Mouse (Mus musculus): Measurements from ENCODE around the gene Nudt15. TPM values are rescaled to one million over a fixed set of nuclear protein-coding genes. Genes with fewer than 3 reads are reported as not detected.
A peak's percentile ranks its signal among the peaks of the same experiment; 100 is the strongest.
"Not testable (repeated sequence)": the region's sequence is repeated elsewhere in the genome, so short reads cannot be mapped to it uniquely, and the experiment has no call there.

Gene Nudt15
- polyA plus RNA-seq (2012; rRNA removed), result 0.15 and 0.42 TPM in 2 replicates

GRCm38 (mm10) chr14:73548051-73548450, at the start of gene Nudt15:
Nudt15 (minus strand) TSS chr14:73548242.
- H3K4me1 ChIP-seq (ENCODE audit: control insufficient read depth, insufficient read depth, insufficient read length, low read length), result peaks cover 6% of the 10 kb centered on the region
- no peaks in the 10 kb centered on the region for H3K27me3 ChIP-seq (ENCODE audit: control insufficient read depth, insufficient read depth, low read length)
- TF ChIP-seq CTCF (IDR thresholded peaks at IDR 0.05; ENCODE audit: extremely low read depth, insufficient read length, insufficient replicate concordance, low read depth, low read length) (no peak), POLR2A (IDR thresholded peaks at IDR 0.05; ENCODE audit: low read depth, low read length) (no peak)
- H3K27ac ChIP-seq (ENCODE audit: insufficient read depth, low read depth, low read length), result no peak within 1 kb of the TSS
- 91% methylated on average over 3 of the region's 3 CpGs for WGBS
- H3K36me3 ChIP-seq (ENCODE audit: control insufficient read depth, insufficient read depth, low read length), result no peaks in the 10 kb centered on the region
- no peak within 1 kb of the TSS for H3K4me3 ChIP-seq (ENCODE audit: low read depth, low read length)

GRCm38 (mm10) chr14:73592166-73592565, 44.1 kb upstream of the Nudt15 start:
- no peaks in the 10 kb centered on the region for H3K27me3 ChIP-seq (ENCODE audit: control insufficient read depth, insufficient read depth, low read length)
- no peak for TF ChIP-seq POLR2A (IDR thresholded peaks at IDR 0.05; ENCODE audit: low read depth, low read length)
- TF ChIP-seq CTCF (IDR thresholded peaks at IDR 0.05; ENCODE audit: extremely low read depth, insufficient read length, insufficient replicate concordance, low read depth, low read length), result no peak
- no peak overlapping the region for H3K4me3 ChIP-seq (ENCODE audit: low read depth, low read length)
- WGBS, result 83% methylated on average over 1 of the region's 1 CpGs
- H3K4me1 ChIP-seq (ENCODE audit: control insufficient read depth, insufficient read depth, insufficient read length, low read length), result no peaks in the 10 kb centered on the region
- peaks cover 47% of the 10 kb centered on the region for H3K36me3 ChIP-seq (ENCODE audit: control insufficient read depth, insufficient read depth, low read length)
- H3K27ac ChIP-seq (ENCODE audit: insufficient read depth, low read depth, low read length), result no peak overlapping the region

GRCm38 (mm10) chr14:73588080-73588479, 40.0 kb upstream of the Nudt15 start:
- WGBS, result 72% methylated on average over 1 of the region's 1 CpGs
- peaks cover 28% of the 10 kb centered on the region for H3K36me3 ChIP-seq (ENCODE audit: control insufficient read depth, insufficient read depth, low read length)
- no peak overlapping the region for H3K27ac ChIP-seq (ENCODE audit: insufficient read depth, low read depth, low read length)
- no peaks in the 10 kb centered on the region for H3K4me1 ChIP-seq (ENCODE audit: control insufficient read depth, insufficient read depth, insufficient read length, low read length)
- H3K27me3 ChIP-seq (ENCODE audit: control insufficient read depth, insufficient read depth, low read length), result no peaks in the 10 kb centered on the region
- TF ChIP-seq CTCF (IDR thresholded peaks at IDR 0.05; ENCODE audit: extremely low read depth, insufficient read length, insufficient replicate concordance, low read depth, low read length), result no peak
- no peak for TF ChIP-seq POLR2A (IDR thresholded peaks at IDR 0.05; ENCODE audit: low read depth, low read length)
- H3K4me3 ChIP-seq (ENCODE audit: low read depth, low read length), result no peak overlapping the region

- H3K4me3 ChIP-seq (ENCODE audit: low read depth, low read length), result no peak overlapping the region
Observed at GRCm38 (mm10) chr14:73576336-73576735, 28.3 kb upstream of the Nudt15 start.

GRCm38 (mm10) chr14:73574053-73574452, 26.0 kb upstream of the Nudt15 start:
- TF ChIP-seq CTCF (IDR thresholded peaks at IDR 0.05; ENCODE audit: extremely low read depth, insufficient read length, insufficient replicate concordance, low read depth, low read length) (no peak), POLR2A (IDR thresholded peaks at IDR 0.05; ENCODE audit: low read depth, low read length) (no peak)
- Histone ChIP-seq H3K4me1 (ENCODE audit: control insufficient read depth, insufficient read depth, insufficient read length, low read length) (no peaks in the 10 kb centered on the region), H3K4me3 (ENCODE audit: low read depth, low read length) (no peak overlapping the region), H3K36me3 (ENCODE audit: control insufficient read depth, insufficient read depth, low read length) (peaks cover 19% of the 10 kb centered on the region), H3K27me3 (ENCODE audit: control insufficient read depth, insufficient read depth, low read length) (no peaks in the 10 kb centered on the region), H3K27ac (ENCODE audit: insufficient read depth, low read depth, low read length) (no peak overlapping the region)
- 77% methylated on average over 5 of the region's 5 CpGs for WGBS

More at GRCm38 (mm10) chr14:73576336-73576735, 28.3 kb upstream of the Nudt15 start:
- Histone ChIP-seq H3K4me1 (ENCODE audit: control insufficient read depth, insufficient read depth, insufficient read length, low read length) (no peaks in the 10 kb centered on the region), H3K27ac (ENCODE audit: insufficient read depth, low read depth, low read length) (no peak overlapping the region), H3K27me3 (ENCODE audit: control insufficient read depth, insufficient read depth, low read length) (no peaks in the 10 kb centered on the region), H3K36me3 (ENCODE audit: control insufficient read depth, insufficient read depth, low read length) (peaks cover 29% of the 10 kb centered on the region)
- TF ChIP-seq POLR2A (IDR thresholded peaks at IDR 0.05; ENCODE audit: low read depth, low read length), result no peak
- no peak for TF ChIP-seq CTCF (IDR thresholded peaks at IDR 0.05; ENCODE audit: extremely low read depth, insufficient read length, insufficient replicate concordance, low read depth, low read length)

- peaks cover 12% of the 10 kb centered on the region for H3K36me3 ChIP-seq (ENCODE audit: control insufficient read depth, insufficient read depth, low read length)
- no peak overlapping the region for H3K4me3 ChIP-seq (ENCODE audit: low read depth, low read length)
Observed at GRCm38 (mm10) chr14:73571143-73571542, 23.1 kb upstream of the Nudt15 start.

GRCm38 (mm10) chr14:73569831-73570230, 21.8 kb upstream of the Nudt15 start:
- not testable (repeated sequence) for H3K27ac ChIP-seq (ENCODE audit: insufficient read depth, low read depth, low read length); H3K4me1 ChIP-seq (ENCODE audit: control insufficient read depth, insufficient read depth, insufficient read length, low read length); H3K36me3 ChIP-seq (ENCODE audit: control insufficient read depth, insufficient read depth, low read length); H3K27me3 ChIP-seq (ENCODE audit: control insufficient read depth, insufficient read depth, low read length); H3K4me3 ChIP-seq (ENCODE audit: low read depth, low read length)
- 81% methylated on average over 4 of the region's 4 CpGs for WGBS

More at GRCm38 (mm10) chr14:73571143-73571542, 23.1 kb upstream of the Nudt15 start:
- TF ChIP-seq CTCF (IDR thresholded peaks at IDR 0.05; ENCODE audit: extremely low read depth, insufficient read length, insufficient replicate concordance, low read depth, low read length) (no peak), POLR2A (IDR thresholded peaks at IDR 0.05; ENCODE audit: low read depth, low read length) (no peak)
- 36% methylated on average over 4 of the region's 4 CpGs for WGBS
- H3K4me1 ChIP-seq (ENCODE audit: control insufficient read depth, insufficient read depth, insufficient read length, low read length), result no peaks in the 10 kb centered on the region
- H3K27me3 ChIP-seq (ENCODE audit: control insufficient read depth, insufficient read depth, low read length), result no peaks in the 10 kb centered on the region
- peak overlapping the region; percentile 67; the same call in 1 of the 2 replicates for H3K27ac ChIP-seq (ENCODE audit: insufficient read depth, low read depth, low read length)

Measured in small intestine, adult 2 months (tissue).